23 mouse cellular contexts compared by ENCODE assay signal in the genomic region with DNA sequence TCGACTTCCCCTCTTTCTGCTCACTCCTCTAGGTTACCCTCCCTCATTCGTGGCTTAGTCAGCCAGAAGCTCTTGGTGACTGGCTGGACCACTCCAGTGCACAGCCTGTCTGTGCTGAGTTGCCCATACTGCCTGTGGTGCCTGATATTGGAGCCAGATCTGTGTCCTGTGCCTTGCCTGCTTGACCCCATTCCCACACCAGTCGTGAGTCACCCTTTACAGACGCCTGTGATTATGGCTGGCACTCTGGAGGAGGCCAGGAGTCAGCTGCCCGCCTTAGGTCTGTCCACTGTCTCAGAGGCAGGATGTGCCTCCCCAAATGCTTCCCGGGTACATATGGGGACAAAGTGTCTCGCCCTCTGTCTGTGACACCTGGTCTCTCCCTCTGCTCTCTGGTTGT. TPM values are rescaled to one million over a fixed set of nuclear protein-coding genes. Genes with fewer than 3 reads are reported as not detected.
A peak's percentile ranks its signal among the peaks of the same experiment; 100 is the strongest.
DNase-seq lines count a peak whose midpoint lies in the region; ATAC-seq and TF ChIP-seq lines count a peak whose summit lies in the region.
"Had no signal": no experiment of that assay in that cellular context is flagged by ENCODE, and none has a peak within 500 bp of the region (broad histone marks: within the 10 kb centered on the region; RNA-seq: fewer than 3 reads in every experiment).

No protein-coding gene starts in this region.

- no peak for TF ChIP-seq CTCF in lung, postnatal 0 days (IDR thresholded peaks at IDR 0.05)
- no peak for TF ChIP-seq CTCF in lung, adult 2 months (IDR thresholded peaks at IDR 0.05; ENCODE audit: insufficient read depth, low read length)
- no peak for TF ChIP-seq CTCF in Patski (IDR thresholded peaks at IDR 0.05)

- no peaks in the 10 kb centered on the region for H3K9me3 ChIP-seq in heart, embryonic 13.5 days
- no peaks in the 10 kb centered on the region for H3K9me3 ChIP-seq in lung, postnatal 0 days (ENCODE audit: low read length)
- H3K9me3 ChIP-seq in intestine, embryonic 16.5 days (ENCODE audit: control insufficient read depth, low read length): no peaks in the 10 kb centered on the region
- H3K9me3 ChIP-seq: embryonic facial prominence, embryonic 13.5 days; forebrain, embryonic 13.5 days; hindbrain, embryonic 10.5 days; intestine, embryonic 15.5 days; limb, embryonic 15.5 days; neural tube, embryonic 12.5 days had no signal

- TF ChIP-seq EP300 in lung, postnatal 0 days (IDR thresholded peaks at IDR 0.05): 0 out of 2 replicates have a peak, but pooled peaks have one; percentile 12

- peaks cover 64% of the 10 kb centered on the region for H3K4me1 ChIP-seq in heart, embryonic 13.5 days
- H3K4me1 ChIP-seq in lung, postnatal 0 days (ENCODE audit: insufficient read depth, low read depth, low read length): peaks cover 2% of the 10 kb centered on the region; the same call in 1 of the 2 replicates
- H3K4me1 ChIP-seq in lung, adult 2 months (ENCODE audit: control insufficient read depth, insufficient read depth, low read length): peaks cover 26% of the 10 kb centered on the region
- H3K4me1 ChIP-seq in intestine, embryonic 16.5 days (ENCODE audit: control insufficient read depth, insufficient read depth, low read length): no peaks in the 10 kb centered on the region
- H3K4me1 ChIP-seq: embryonic facial prominence, embryonic 13.5 days; limb, embryonic 15.5 days had no signal

- DNase-seq in heart, adult 11 months: no peak
- no peak for DNase-seq in lung, postnatal 0 days (ENCODE audit: low spot score)
- DNase-seq in lung, adult 2 months: no peak
- no peak for DNase-seq in Patski (ENCODE audit: low read depth, low spot score)
- DNase-seq: cerebellum, adult 2 months; cerebellum, postnatal 36 days; embryo, embryonic 11 days; layer of hippocampus, adult 9-11 months; lung, postnatal 14 days; midbrain, embryonic 14.5 days; thymus, adult 18-20 months; thymus, postnatal 36 days had no signal

- WGBS in heart, embryonic 13.5 days: 50% methylated on average over 7 of the region's 7 CpGs
- WGBS in lung, postnatal 0 days: 54% methylated on average over 7 of the region's 7 CpGs
- 50% methylated on average over 7 of the region's 7 CpGs for WGBS in lung, adult 2 months
- 60% methylated on average over 7 of the region's 7 CpGs for WGBS in intestine, embryonic 16.5 days

- in situ Hi-C loops in Patski (cut with MboI; ENCODE audit: low pct_unique_long_range_greater_than_20kb): no loop called here

- H3K27ac ChIP-seq in heart, embryonic 13.5 days (replicated peaks): peak overlapping the region; percentile 3; the same call in 1 of the 2 replicates
- H3K27ac ChIP-seq in lung, postnatal 0 days (ENCODE audit: low read length): no peak overlapping the region
- no peak overlapping the region for H3K27ac ChIP-seq in intestine, embryonic 16.5 days (ENCODE audit: low read length)
- H3K27ac ChIP-seq: embryonic facial prominence, embryonic 13.5 days; forebrain, embryonic 13.5 days; hindbrain, embryonic 10.5 days; intestine, embryonic 15.5 days; kidney, postnatal 0 days; limb, embryonic 15.5 days; neural tube, embryonic 12.5 days had no signal

- ATAC-seq in heart, embryonic 13.5 days (ENCODE audit: extremely low read depth, insufficient number of reproducible peaks, low FRiP score, low TSS enrichment): no peak
- ATAC-seq in lung, postnatal 0 days: peak; percentile 20; the same call in 1 of the 2 replicates
- peak; percentile 31 for ATAC-seq in Patski
- ATAC-seq in intestine, embryonic 16.5 days: no peak
- no peak for ATAC-seq in frontal cortex, adult (ENCODE audit: low TSS enrichment)
- ATAC-seq: forebrain, embryonic 13.5 days; hindbrain, embryonic 16.5 days; intestine, embryonic 15.5 days had no signal

- TF ChIP-seq POLR2A in lung, adult 2 months (IDR thresholded peaks at IDR 0.05; ENCODE audit: borderline replicate concordance, extremely low read depth, low read depth, low read length): no peak

- no peaks in the 10 kb centered on the region for H3K36me3 ChIP-seq in heart, embryonic 13.5 days
- H3K36me3 ChIP-seq in lung, postnatal 0 days (ENCODE audit: insufficient read depth, low read length): no peaks in the 10 kb centered on the region
- no peaks in the 10 kb centered on the region for H3K36me3 ChIP-seq in intestine, embryonic 16.5 days (ENCODE audit: control insufficient read depth, insufficient read depth, low read length)
- H3K36me3 ChIP-seq: embryonic facial prominence, embryonic 13.5 days; hindbrain, embryonic 10.5 days; intestine, embryonic 15.5 days; limb, embryonic 15.5 days; neural tube, embryonic 12.5 days had no signal

- CTCF ChIA-PET in Patski (lab: Charles Lee): no interaction called here

- no peaks in the 10 kb centered on the region; the same call in 1 of the 2 replicates for H3K27me3 ChIP-seq in heart, embryonic 13.5 days (replicated peaks)
- no peaks in the 10 kb centered on the region for H3K27me3 ChIP-seq in lung, postnatal 0 days (replicated peaks; ENCODE audit: insufficient read depth, low read length)
- no peaks in the 10 kb centered on the region for H3K27me3 ChIP-seq in Patski
- no peaks in the 10 kb centered on the region for H3K27me3 ChIP-seq in intestine, embryonic 16.5 days (replicated peaks; ENCODE audit: control insufficient read depth, insufficient read depth, low read length)
- H3K27me3 ChIP-seq: embryonic facial prominence, embryonic 13.5 days; intestine, embryonic 15.5 days; limb, embryonic 15.5 days; neural tube, embryonic 12.5 days had no signal

- POLR2A ChIA-PET in Patski (lab: Charles Lee): no interaction called here

- no peak overlapping the region for H3K4me2 ChIP-seq in heart, embryonic 13.5 days
- no peak overlapping the region for H3K4me2 ChIP-seq in lung, postnatal 0 days (replicated peaks; ENCODE audit: low read depth, low read length)
- no peak overlapping the region for H3K4me2 ChIP-seq in intestine, embryonic 16.5 days (ENCODE audit: low read depth, low read length)
- H3K4me2 ChIP-seq: embryonic facial prominence, embryonic 13.5 days; forebrain, embryonic 13.5 days; intestine, embryonic 15.5 days; limb, embryonic 15.5 days; neural tube, embryonic 12.5 days had no signal

- no peak overlapping the region for H3K9ac ChIP-seq in heart, embryonic 13.5 days
- no peak overlapping the region for H3K9ac ChIP-seq in lung, postnatal 0 days (replicated peaks; ENCODE audit: low read depth)
- no peak overlapping the region for H3K9ac ChIP-seq in intestine, embryonic 16.5 days (ENCODE audit: low read depth, low read length)
- H3K9ac ChIP-seq: embryonic facial prominence, embryonic 13.5 days; forebrain, embryonic 13.5 days; intestine, embryonic 15.5 days; limb, embryonic 15.5 days; neural tube, embryonic 12.5 days had no signal

- no peak overlapping the region for H3K4me3 ChIP-seq in heart, embryonic 13.5 days
- H3K4me3 ChIP-seq in lung, postnatal 0 days (ENCODE audit: low read depth, low read length): no peak overlapping the region
- no peak overlapping the region for H3K4me3 ChIP-seq in lung, adult 2 months (replicated peaks; ENCODE audit: extremely low read depth, low read depth, low read length)
- no peak overlapping the region for H3K4me3 ChIP-seq in intestine, embryonic 16.5 days (ENCODE audit: low read length)
- H3K4me3 ChIP-seq: embryonic facial prominence, embryonic 13.5 days; forebrain, embryonic 13.5 days; hindbrain, embryonic 10.5 days; intestine, embryonic 15.5 days; limb, embryonic 15.5 days; neural tube, embryonic 12.5 days had no signal

RNA-seq across cellular contexts. Expression of a gene that starts 17.0 kb away (rescaled TPM):
- 41.7 and 43.2 TPM in 2 replicates for polyA plus RNA-seq in heart, embryonic 13.5 days (2015; fragmentation: Nextera tagmentation; extraction: Ambion mirVana)
- polyA plus RNA-seq in lung, postnatal 0 days (2015; fragmentation: Nextera tagmentation; extraction: Ambion mirVana): 36.4 and 39.9 TPM in 2 replicates
- polyA plus RNA-seq in lung, adult 2 months (2012; rRNA removed): 158 and 172 TPM in 2 replicates
- polyA plus RNA-seq in Patski (2021): 16.6 TPM
- 19.5 and 19.6 TPM in 2 replicates for polyA plus RNA-seq in intestine, embryonic 16.5 days (2015; fragmentation: Nextera tagmentation; extraction: Ambion mirVana)

Comparison
In these comparisons a context has a peak if more than half of its experiments do, and no peak if none do; other contexts are left out.
1. ATAC-seq: peak in lung, postnatal 0 days (single experiment) and Patski (single experiment); none in heart, embryonic 13.5 days (single experiment), intestine, embryonic 16.5 days (single experiment) and frontal cortex, adult (single experiment).